Mouse (Mus musculus): ENCODE data around the gene Ptprd. TPM values are rescaled to one million over a fixed set of nuclear protein-coding genes. Genes with fewer than 3 reads are reported as not detected.

The Ptprd gene
- polyA plus RNA-seq, 1 experiment from 2014 or later = 14.0 TPM

DNA sequence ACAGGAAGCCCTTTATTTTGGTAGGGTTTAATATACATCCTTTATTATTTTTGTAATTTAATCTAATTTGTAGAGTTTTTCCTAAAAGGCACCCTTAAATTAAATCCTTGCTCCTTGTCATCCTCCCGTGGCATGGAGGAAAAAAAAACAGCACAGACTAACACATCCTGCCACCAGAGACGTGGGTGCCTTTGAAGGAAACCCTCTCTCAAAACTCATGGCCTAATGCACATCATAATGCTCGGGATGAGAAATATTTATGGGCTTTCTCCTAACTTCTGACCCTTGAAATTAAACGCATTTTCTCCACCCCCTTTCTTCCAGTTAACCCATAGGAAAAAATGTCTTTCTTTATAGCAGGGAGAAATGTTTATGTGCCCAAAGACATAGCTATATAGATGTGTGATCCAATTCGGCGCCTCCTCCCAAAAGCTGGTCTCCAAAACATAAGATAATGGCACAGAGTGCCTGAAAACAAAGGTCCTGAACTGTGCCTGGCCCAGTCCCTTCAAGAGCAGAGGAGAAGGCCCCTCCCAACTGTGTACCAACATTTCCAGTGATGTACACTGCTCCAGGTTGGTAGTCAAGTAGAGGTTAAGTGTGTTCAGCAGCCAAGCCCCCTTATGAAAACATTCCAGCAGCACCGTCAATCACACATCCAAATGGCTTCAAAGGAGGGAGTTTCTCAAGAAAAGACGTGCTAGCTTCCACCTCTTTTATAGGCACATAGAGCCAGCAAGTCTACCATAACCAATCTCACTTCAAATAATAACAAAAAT lies 1860.4 kb downstream of the Ptprd start:
- Histone ChIP-seq H3K27me3 (ENCODE audit: control insufficient read depth, insufficient read depth, low read depth, low read length) (no peaks in the 10 kb centered on the region), H3K4me1 (replicated peaks; ENCODE audit: control insufficient read depth, insufficient read depth, low read length) (peaks cover 6% of the 10 kb centered on the region), H3K27ac (ENCODE audit: low read length) (no peak overlapping the region), H3K9me3 (ENCODE audit: control insufficient read depth, low read length) (peaks cover 3% of the 10 kb centered on the region; the same call in 1 of the 2 replicates), H3K4me3 (ENCODE audit: low read length) (no peak overlapping the region), H3K9ac (ENCODE audit: low read length) (no peak overlapping the region), H3K36me3 (ENCODE audit: control insufficient read depth, insufficient read depth, low read length) (no peaks in the 10 kb centered on the region; the same call in 1 of the 2 replicates), H3K4me2 (ENCODE audit: low read depth, low read length) (no peak overlapping the region)
- ATAC-seq (ENCODE audit: low read depth) = 0 out of 2 replicates have a peak, but pooled peaks have one; percentile 41
- 34% methylated on average over 8 of the region's 8 CpGs for WGBS

DNA sequence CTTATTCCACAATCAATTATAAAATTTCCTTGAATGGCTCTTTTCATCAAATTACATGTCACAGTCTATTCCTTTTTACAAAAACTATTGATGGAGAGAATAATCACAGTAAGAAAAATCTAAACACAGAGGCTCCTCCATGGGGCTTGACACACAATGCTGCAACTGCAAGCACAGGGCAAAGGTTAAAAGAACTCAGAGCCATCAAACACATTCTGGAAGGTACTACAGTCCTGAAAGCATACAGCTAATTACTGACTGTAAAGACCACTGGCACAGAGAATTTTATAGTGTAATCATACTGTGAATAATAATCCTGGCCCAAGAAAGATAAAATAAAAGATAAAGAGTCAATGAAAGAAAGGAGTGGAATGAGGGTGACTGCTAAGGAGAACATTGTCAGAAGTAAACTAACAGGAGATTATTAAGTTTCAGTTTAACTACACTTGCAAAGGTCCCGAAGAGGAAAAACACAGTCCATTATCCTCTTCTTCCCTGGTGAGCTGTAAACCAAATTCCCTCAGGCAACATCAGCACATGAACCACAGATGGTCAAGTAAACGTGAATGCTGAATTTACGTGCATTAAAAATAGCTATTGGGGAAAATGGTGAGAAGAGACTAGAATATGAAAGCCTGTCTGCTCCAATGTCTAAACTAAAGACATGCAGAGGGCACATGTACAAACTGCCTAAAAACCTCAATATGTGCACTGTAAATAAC lies 1861.4 kb downstream of the Ptprd start:
- H3K4me3 ChIP-seq (ENCODE audit: low read length) = no peak overlapping the region
- no peaks in the 10 kb centered on the region for H3K27me3 ChIP-seq (ENCODE audit: control insufficient read depth, insufficient read depth, low read depth, low read length)
- H3K9ac ChIP-seq (ENCODE audit: low read length) = no peak overlapping the region
- H3K9me3 ChIP-seq (ENCODE audit: control insufficient read depth, low read length) = peaks cover 3% of the 10 kb centered on the region; the same call in 1 of the 2 replicates
- 59% methylated on average over 3 of the region's 3 CpGs for WGBS
- peaks cover 6% of the 10 kb centered on the region for H3K4me1 ChIP-seq (replicated peaks; ENCODE audit: control insufficient read depth, insufficient read depth, low read length)
- ATAC-seq (ENCODE audit: low read depth) = no peak
- H3K36me3 ChIP-seq (ENCODE audit: control insufficient read depth, insufficient read depth, low read length) = no peaks in the 10 kb centered on the region; the same call in 1 of the 2 replicates
- no peak overlapping the region for H3K4me2 ChIP-seq (ENCODE audit: low read depth, low read length)
- H3K27ac ChIP-seq (ENCODE audit: low read length) = no peak overlapping the region

- Histone ChIP-seq H3K4me1 (replicated peaks; ENCODE audit: control insufficient read depth, insufficient read depth, low read length) (no peaks in the 10 kb centered on the region), H3K9me3 (ENCODE audit: control insufficient read depth, low read length) (no peaks in the 10 kb centered on the region), H3K36me3 (ENCODE audit: control insufficient read depth, insufficient read depth, low read length) (no peaks in the 10 kb centered on the region), H3K9ac (ENCODE audit: low read length) (no peak overlapping the region), H3K4me2 (ENCODE audit: low read depth, low read length) (no peak overlapping the region), H3K27me3 (ENCODE audit: control insufficient read depth, insufficient read depth, low read depth, low read length) (no peaks in the 10 kb centered on the region), H3K4me3 (ENCODE audit: low read length) (no peak overlapping the region), H3K27ac (ENCODE audit: low read length) (no peak overlapping the region)
- no peak for ATAC-seq (ENCODE audit: low read depth)
- 62% methylated on average over 3 of the region's 3 CpGs for WGBS
These were observed 1867.7 kb downstream of the Ptprd start for GRCm38 (mm10) chr4:76344059-76344458.

GRCm38 (mm10) chr4:76337926-76338325 lies 1873.8 kb downstream of the Ptprd start:
- no peak overlapping the region for H3K27ac ChIP-seq (ENCODE audit: low read length)
- no peaks in the 10 kb centered on the region for H3K4me1 ChIP-seq (replicated peaks; ENCODE audit: control insufficient read depth, insufficient read depth, low read length)
- no peaks in the 10 kb centered on the region for H3K36me3 ChIP-seq (ENCODE audit: control insufficient read depth, insufficient read depth, low read length)
- no peak for ATAC-seq (ENCODE audit: low read depth)
- no peak overlapping the region for H3K4me2 ChIP-seq (ENCODE audit: low read depth, low read length)
- no peak overlapping the region for H3K9ac ChIP-seq (ENCODE audit: low read length)
- no peaks in the 10 kb centered on the region for H3K9me3 ChIP-seq (ENCODE audit: control insufficient read depth, low read length)
- no peak overlapping the region for H3K4me3 ChIP-seq (ENCODE audit: low read length)
- 52% methylated on average over 1 of the region's 1 CpGs for WGBS
- H3K27me3 ChIP-seq (ENCODE audit: control insufficient read depth, insufficient read depth, low read depth, low read length) = no peaks in the 10 kb centered on the region

DNA sequence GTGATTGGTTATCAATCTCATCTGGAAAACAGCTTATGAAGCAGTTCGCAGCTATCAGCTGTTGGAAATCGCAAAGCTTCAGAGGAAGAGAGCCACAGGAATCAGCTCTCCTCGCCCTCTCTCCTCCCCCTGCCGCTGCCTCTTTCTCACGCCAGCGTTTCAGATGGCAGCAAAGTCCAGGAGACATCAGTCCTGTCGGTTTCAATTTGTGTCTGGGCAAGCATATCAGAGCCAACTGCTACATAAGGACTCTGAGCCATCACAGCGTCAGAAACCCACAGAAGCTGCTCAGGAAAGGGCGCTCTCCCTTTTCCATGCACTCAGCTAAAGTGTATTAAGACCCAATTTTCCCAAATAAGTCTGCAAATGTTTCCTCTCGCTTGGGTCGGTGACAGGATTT lies 1884.4 kb downstream of the Ptprd start:
- H3K9ac ChIP-seq (ENCODE audit: low read length) = peak overlapping the region; percentile 37
- peak overlapping the region; percentile 50 for H3K4me2 ChIP-seq (ENCODE audit: low read depth, low read length)
- H3K27me3 ChIP-seq (ENCODE audit: control insufficient read depth, insufficient read depth, low read depth, low read length) = no peaks in the 10 kb centered on the region
- peak overlapping the region; percentile 32; the same call in 1 of the 2 replicates for H3K27ac ChIP-seq (ENCODE audit: low read length)
- peak; percentile 46 for ATAC-seq (ENCODE audit: low read depth)
- peak overlapping the region; percentile 30 for H3K4me3 ChIP-seq (ENCODE audit: low read length)
- no peaks in the 10 kb centered on the region for H3K36me3 ChIP-seq (ENCODE audit: control insufficient read depth, insufficient read depth, low read length)
- no peaks in the 10 kb centered on the region for H3K9me3 ChIP-seq (ENCODE audit: control insufficient read depth, low read length)
- peaks cover 3% of the 10 kb centered on the region; the same call in 1 of the 2 replicates for H3K4me1 ChIP-seq (replicated peaks; ENCODE audit: control insufficient read depth, insufficient read depth, low read length)
- WGBS = 22% methylated on average over 11 of the region's 11 CpGs

DNA sequence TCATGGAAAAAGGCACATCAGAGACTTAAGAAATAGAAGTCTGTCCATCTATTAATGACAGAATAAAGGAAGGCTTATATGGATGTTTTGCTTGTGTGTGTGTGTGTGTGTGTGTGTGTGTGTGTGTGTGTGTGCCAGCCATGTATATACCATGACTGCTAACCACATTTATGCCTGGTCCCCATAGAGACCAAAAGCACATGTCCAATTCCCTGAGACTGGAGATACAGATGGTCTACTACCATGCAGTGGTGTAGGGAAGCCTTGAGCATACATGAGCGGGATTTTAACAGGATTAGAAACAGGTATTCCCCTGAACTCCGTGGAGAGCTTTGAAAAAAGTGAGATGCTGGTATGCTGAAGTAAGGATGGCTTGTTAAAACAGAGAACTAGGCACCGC lies 1886.1 kb downstream of the Ptprd start:
- no peak overlapping the region for H3K9ac ChIP-seq (ENCODE audit: low read length)
- no peak for ATAC-seq (ENCODE audit: low read depth)
- peaks cover 3% of the 10 kb centered on the region; the same call in 1 of the 2 replicates for H3K4me1 ChIP-seq (replicated peaks; ENCODE audit: control insufficient read depth, insufficient read depth, low read length)
- no peaks in the 10 kb centered on the region for H3K36me3 ChIP-seq (ENCODE audit: control insufficient read depth, insufficient read depth, low read length)
- 97% methylated on average over 3 of the region's 3 CpGs for WGBS
- H3K27me3 ChIP-seq (ENCODE audit: control insufficient read depth, insufficient read depth, low read depth, low read length) = no peaks in the 10 kb centered on the region
- H3K4me2 ChIP-seq (ENCODE audit: low read depth, low read length) = no peak overlapping the region
- H3K9me3 ChIP-seq (ENCODE audit: control insufficient read depth, low read length) = no peaks in the 10 kb centered on the region
- no peak overlapping the region for H3K27ac ChIP-seq (ENCODE audit: low read length)
- no peak overlapping the region for H3K4me3 ChIP-seq (ENCODE audit: low read length)

DNA sequence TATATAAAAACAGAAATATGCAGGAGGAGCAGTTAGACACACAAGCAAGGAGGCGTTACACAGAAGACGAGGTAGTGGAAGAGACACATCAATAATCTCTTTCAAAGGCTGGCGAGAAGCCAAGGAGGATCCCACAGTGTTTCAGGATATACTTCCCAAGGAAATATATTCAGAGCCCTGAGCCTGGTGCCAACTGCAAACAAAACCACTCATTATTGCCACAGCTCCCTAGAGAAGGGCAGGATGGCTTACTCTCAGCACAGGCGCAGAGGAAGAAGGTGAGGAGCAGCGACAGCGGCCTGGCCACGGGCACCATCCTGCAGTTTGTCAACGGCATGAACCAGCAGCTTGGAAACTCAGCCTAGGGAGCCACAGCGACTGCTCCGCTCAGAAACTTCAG lies 1886.8 kb downstream of the Ptprd start:
- 39% methylated on average over 10 of the region's 10 CpGs for WGBS
- no peaks in the 10 kb centered on the region for H3K36me3 ChIP-seq (ENCODE audit: control insufficient read depth, insufficient read depth, low read length)
- no peaks in the 10 kb centered on the region for H3K9me3 ChIP-seq (ENCODE audit: control insufficient read depth, low read length)
- H3K4me1 ChIP-seq (replicated peaks; ENCODE audit: control insufficient read depth, insufficient read depth, low read length) = peaks cover 3% of the 10 kb centered on the region; the same call in 1 of the 2 replicates
- H3K27ac ChIP-seq (ENCODE audit: low read length) = no peak overlapping the region
- ATAC-seq (ENCODE audit: low read depth) = peak; percentile 55
- H3K4me2 ChIP-seq (ENCODE audit: low read depth, low read length) = no peak overlapping the region
- no peaks in the 10 kb centered on the region for H3K27me3 ChIP-seq (ENCODE audit: control insufficient read depth, insufficient read depth, low read depth, low read length)
- no peak overlapping the region for H3K9ac ChIP-seq (ENCODE audit: low read length)
- no peak overlapping the region for H3K4me3 ChIP-seq (ENCODE audit: low read length)

DNA sequence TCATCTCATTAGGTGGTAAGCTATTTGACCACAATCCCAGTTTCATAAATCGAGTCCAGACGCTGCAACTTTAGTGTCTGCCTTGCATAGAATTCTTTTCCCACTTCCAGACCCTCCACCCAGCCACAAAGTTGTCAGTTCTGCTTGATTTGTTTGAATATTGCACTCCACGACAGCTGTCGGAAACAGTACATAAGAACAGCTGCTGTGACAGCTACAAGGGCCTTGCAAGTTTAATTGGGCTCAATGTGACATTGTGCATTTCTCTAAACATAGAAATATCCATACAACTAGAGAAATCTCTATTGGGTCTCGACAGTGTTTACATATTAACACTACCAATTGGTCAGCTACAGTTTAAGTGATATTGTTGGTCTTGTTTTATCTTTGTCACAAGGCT lies 1887.3 kb downstream of the Ptprd start:
- Histone ChIP-seq H3K27ac (ENCODE audit: low read length) (no peak overlapping the region), H3K27me3 (ENCODE audit: control insufficient read depth, insufficient read depth, low read depth, low read length) (no peaks in the 10 kb centered on the region), H3K36me3 (ENCODE audit: control insufficient read depth, insufficient read depth, low read length) (no peaks in the 10 kb centered on the region), H3K4me1 (replicated peaks; ENCODE audit: control insufficient read depth, insufficient read depth, low read length) (peaks cover 3% of the 10 kb centered on the region; the same call in 1 of the 2 replicates), H3K9me3 (ENCODE audit: control insufficient read depth, low read length) (no peaks in the 10 kb centered on the region), H3K4me2 (ENCODE audit: low read depth, low read length) (no peak overlapping the region), H3K9ac (ENCODE audit: low read length) (no peak overlapping the region), H3K4me3 (ENCODE audit: low read length) (no peak overlapping the region)
- peak; percentile 73 for ATAC-seq (ENCODE audit: low read depth)
- 33% methylated on average over 5 of the region's 5 CpGs for WGBS

DNA sequence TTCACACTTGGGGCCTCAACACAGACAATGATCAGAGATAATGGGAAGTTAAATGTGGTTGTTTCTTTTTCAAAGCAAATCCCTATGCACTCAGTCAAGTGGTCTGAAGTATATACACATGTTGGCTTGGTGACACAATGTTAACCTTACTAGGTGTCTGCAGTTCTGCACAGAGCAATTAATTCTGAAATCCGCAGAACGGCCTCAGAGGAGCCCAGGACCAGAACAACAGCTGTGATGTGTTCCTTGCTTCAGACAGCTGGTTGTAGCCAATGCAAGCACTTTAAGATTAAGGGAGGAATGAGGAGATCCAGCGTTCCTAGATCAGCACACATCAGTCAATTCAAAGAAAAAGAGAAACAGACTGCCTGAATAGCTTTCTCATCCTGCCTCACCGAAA lies 1891.9 kb downstream of the Ptprd start:
- Histone ChIP-seq H3K36me3 (ENCODE audit: control insufficient read depth, insufficient read depth, low read length) (no peaks in the 10 kb centered on the region), H3K9me3 (ENCODE audit: control insufficient read depth, low read length) (no peaks in the 10 kb centered on the region), H3K27ac (ENCODE audit: low read length) (no peak overlapping the region), H3K4me3 (ENCODE audit: low read length) (no peak overlapping the region), H3K4me2 (ENCODE audit: low read depth, low read length) (no peak overlapping the region), H3K27me3 (ENCODE audit: control insufficient read depth, insufficient read depth, low read depth, low read length) (no peaks in the 10 kb centered on the region), H3K4me1 (replicated peaks; ENCODE audit: control insufficient read depth, insufficient read depth, low read length) (no peaks in the 10 kb centered on the region; the same call in 1 of the 2 replicates), H3K9ac (ENCODE audit: low read length) (no peak overlapping the region)
- 36% methylated on average over 4 of the region's 4 CpGs for WGBS
- ATAC-seq (ENCODE audit: low read depth) = peak; percentile 85

Measured in lung, embryonic 16.5 days (tissue).